Mouse (Mus musculus) midbrain, embryonic 14.5 days (tissue): ENCODE measurements at regions not wholly inside any gene's neighbourhood (a gene's known extent, or its start where the extent isn't known, plus 50 kb on each side); places are given as distances from the start of the nearest gene placed in this dataset.
A peak's percentile ranks its signal among the peaks of the same experiment; 100 is the strongest.

Experiments used
- ATAC-seq: fragments of 200-750 bp; cut with Nextera tagmentation; 2 replicates; pipeline ENCODE4 v1.8.0; 2017; ENCODE audit warnings: moderate number of reproducible peaks, moderate library complexity; ENCODE audit not compliant: low FRiP score, low TSS enrichment
- DNase-seq: peaks from one replicate; pipeline ENCODE4 v3.0.0-alpha.2; 2015
- H3K27ac ChIP-seq: fragments of 300-500 bp; sonication (generic); replicated peaks from 2 replicates; pipeline ENCODE4 v1.5.1; 2014; ENCODE audit warnings: mild to moderate bottlenecking, low read depth, low read length, moderate library complexity
- H3K27me3 ChIP-seq: fragments of 300-500 bp; sonication (generic); 2 replicates; pipeline ENCODE4 v1.6.1; 2014; ENCODE audit warnings: low read length, control low read depth, mixed read lengths; ENCODE audit not compliant: control insufficient read depth, insufficient read depth
- H3K36me3 ChIP-seq: fragments of 300-500 bp; sonication (generic); 2 replicates; pipeline ENCODE4 v1.6.1; 2014; ENCODE audit warnings: low read length, control low read depth; ENCODE audit not compliant: control insufficient read depth, insufficient read depth
- H3K4me1 ChIP-seq: fragments of 300-500 bp; sonication (generic); 2 replicates; pipeline ENCODE4 v1.6.1; 2014; ENCODE audit warnings: mild to moderate bottlenecking, antibody characterized with exemption, low read length, control low read depth; ENCODE audit not compliant: control insufficient read depth, insufficient read depth
- H3K4me2 ChIP-seq: fragments of 300-500 bp; sonication (generic); 2 replicates; pipeline ENCODE4 v1.6.1; 2014; ENCODE audit warnings: mild to moderate bottlenecking, low read length, moderate library complexity
- H3K4me3 ChIP-seq: fragments of 300-500 bp; sonication (generic); replicated peaks from 2 replicates; pipeline ENCODE4 v1.5.1; 2014; ENCODE audit warnings: low read depth, low read length
- H3K9ac ChIP-seq: fragments of 300-500 bp; sonication (generic); replicated peaks from 2 replicates; pipeline ENCODE4 v1.6.1; 2014; ENCODE audit warnings: mild to moderate bottlenecking, low read length, moderate library complexity
- H3K9me3 ChIP-seq: fragments of 300-500 bp; sonication (generic); 2 replicates; pipeline ENCODE4 v1.6.1; 2016; ENCODE audit warnings: low read length, control low read depth, mixed read lengths; ENCODE audit not compliant: control insufficient read depth
- WGBS: fragments of 180-500 bp; shearing (Covaris S2); extraction: QIAGEN DNeasy Blood & Tissue Kit; methylation state at CpG from one replicate; pipeline ENCODE4 v1.1.7; 2014; 5-methylcytosine and 5-hydroxymethylcytosine counted together

DNA sequence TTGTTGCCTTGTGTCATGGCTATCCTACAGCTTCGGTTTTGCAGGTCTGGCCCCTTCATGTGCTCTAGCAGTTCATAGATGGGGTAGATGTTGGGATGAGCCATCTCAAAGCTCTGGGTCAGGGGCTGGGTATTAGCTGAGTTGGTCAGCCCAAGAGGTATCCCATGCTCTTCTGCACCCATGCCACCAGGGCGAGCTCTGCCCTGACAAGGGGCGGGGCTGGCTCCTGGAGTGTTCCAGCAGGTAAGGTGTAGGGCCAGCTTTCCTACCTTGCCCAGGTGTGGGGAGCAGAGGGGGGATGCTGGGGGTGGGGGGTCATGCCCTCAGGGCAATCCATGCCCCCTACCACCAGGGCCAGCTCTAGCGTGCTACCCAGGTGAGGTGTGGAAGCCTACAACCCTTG lies 91.0 kb downstream of the Xrcc2 start:
- DNase-seq (no peak), ATAC-seq (no peak)
- Histone ChIP-seq H3K36me3 (no peaks in the 10 kb centered on the region), H3K27me3 (no peaks in the 10 kb centered on the region), H3K9me3 (no peaks in the 10 kb centered on the region), H3K9ac (no peak overlapping the region), H3K27ac (no peak overlapping the region), H3K4me3 (no peak overlapping the region), H3K4me1 (no peaks in the 10 kb centered on the region), H3K4me2 (no peak overlapping the region)
- WGBS: 90% methylated on average over 4 of the region's 4 CpGs

DNA sequence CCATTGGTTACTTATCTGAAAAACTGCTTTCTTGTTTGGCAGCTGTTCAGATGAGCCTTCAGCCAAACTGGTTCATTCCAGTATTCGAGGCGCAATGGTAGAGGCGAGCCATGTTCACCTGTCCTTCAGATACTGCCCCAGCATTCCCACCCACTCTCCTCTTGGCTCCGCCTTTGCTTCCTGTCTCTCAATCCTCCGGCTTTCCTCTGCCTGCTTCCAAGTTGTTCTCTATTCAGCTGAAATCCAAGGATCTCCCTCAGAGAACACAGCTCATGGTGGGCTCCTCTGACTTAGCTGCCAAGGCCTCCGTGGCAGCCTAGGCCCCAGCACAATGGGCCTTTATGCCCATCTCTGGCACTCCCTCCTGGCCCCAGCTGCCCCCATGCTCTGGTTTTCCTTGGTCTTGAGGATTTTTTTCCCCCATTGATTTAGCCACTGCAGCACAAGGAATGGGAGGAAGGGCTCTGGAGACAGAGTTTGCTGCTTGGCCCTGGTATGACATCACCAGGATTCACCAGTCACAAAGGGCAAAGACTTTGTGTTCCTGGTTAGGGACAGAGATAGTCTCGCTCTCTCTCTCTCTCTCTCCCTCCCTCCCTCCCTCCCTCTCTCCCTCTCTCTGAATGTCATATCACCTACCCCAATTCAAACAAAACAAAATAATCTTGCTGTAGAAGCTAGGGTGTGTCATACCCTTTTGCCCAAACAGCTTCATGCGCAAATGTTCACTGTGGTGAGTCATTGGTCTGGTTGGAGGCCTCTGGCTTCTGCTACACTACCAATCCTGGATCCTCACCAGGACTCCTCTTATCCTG lies 91.6 kb downstream of the Xrcc2 start:
- Histone ChIP-seq H3K4me3 (no peak overlapping the region), H3K4me2 (no peak overlapping the region), H3K27me3 (no peaks in the 10 kb centered on the region), H3K9ac (no peak overlapping the region), H3K9me3 (no peaks in the 10 kb centered on the region), H3K36me3 (no peaks in the 10 kb centered on the region), H3K4me1 (no peaks in the 10 kb centered on the region), H3K27ac (0 out of 2 replicates have a peak overlapping the region, but pooled peaks have one; percentile 13)
- DNase-seq: peak; percentile 46
- peak; percentile 40; the same call in 1 of the 2 replicates for ATAC-seq
- 80% methylated on average over 8 of the region's 8 CpGs for WGBS

- H3K9ac ChIP-seq: no peak overlapping the region
- H3K36me3 ChIP-seq: no peaks in the 10 kb centered on the region
- no peaks in the 10 kb centered on the region for H3K9me3 ChIP-seq
- H3K27ac ChIP-seq: no peak overlapping the region
- ATAC-seq: no peak
- WGBS: 81% methylated on average over 9 of the region's 9 CpGs
- no peak overlapping the region for H3K4me3 ChIP-seq
- H3K27me3 ChIP-seq: no peaks in the 10 kb centered on the region
- no peak for DNase-seq
- H3K4me2 ChIP-seq: no peak overlapping the region
- H3K4me1 ChIP-seq: no peaks in the 10 kb centered on the region
Measured at GRCm38 (mm10) chr5:25612036-25612705, 93.5 kb downstream of the Xrcc2 start.

GRCm38 (mm10) chr5:25609911-25610310 lies 94.0 kb downstream of the Cct8l1 start:
- H3K27me3 ChIP-seq: no peaks in the 10 kb centered on the region
- H3K4me3 ChIP-seq: no peak overlapping the region
- 7% methylated on average over 9 of the region's 9 CpGs for WGBS
- ATAC-seq (no peak; the same call in 1 of the 2 replicates), DNase-seq (peak; percentile 73)
- H3K4me1 ChIP-seq: no peaks in the 10 kb centered on the region
- no peak overlapping the region for H3K9ac ChIP-seq
- H3K27ac ChIP-seq: no peak overlapping the region; the same call in 1 of the 2 replicates
- no peaks in the 10 kb centered on the region for H3K9me3 ChIP-seq
- H3K36me3 ChIP-seq: no peaks in the 10 kb centered on the region
- no peak overlapping the region for H3K4me2 ChIP-seq

GRCm38 (mm10) chr5:25602123-25602522 lies 86.3 kb downstream of the Cct8l1 start:
- H3K4me1 ChIP-seq: no peaks in the 10 kb centered on the region
- no peak overlapping the region for H3K9ac ChIP-seq
- WGBS: 65% methylated on average over 2 of the region's 2 CpGs
- H3K27ac ChIP-seq: no peak overlapping the region
- no peak overlapping the region for H3K4me3 ChIP-seq
- H3K27me3 ChIP-seq: no peaks in the 10 kb centered on the region
- no peak overlapping the region for H3K4me2 ChIP-seq
- DNase-seq (no peak), ATAC-seq (no peak)
- H3K36me3 ChIP-seq: no peaks in the 10 kb centered on the region
- no peaks in the 10 kb centered on the region for H3K9me3 ChIP-seq

DNA sequence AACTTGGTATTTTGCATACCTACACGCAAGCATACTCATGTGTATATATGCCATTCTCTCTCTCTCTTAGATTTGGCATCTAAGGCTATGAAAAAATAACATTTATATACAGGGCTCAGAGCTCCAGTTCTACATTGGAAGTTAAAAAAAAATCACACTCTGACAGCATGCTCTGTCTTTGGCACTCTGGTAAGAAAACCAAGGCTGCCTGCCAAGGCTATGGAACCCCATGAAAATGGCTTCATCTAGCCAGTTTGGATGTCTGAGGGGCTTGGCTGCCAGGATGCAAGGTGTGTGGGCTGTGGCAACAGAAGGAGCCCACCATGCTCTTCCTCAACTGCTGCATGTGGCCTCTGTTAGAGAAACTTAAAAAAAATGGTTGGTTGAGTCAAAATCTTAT lies 83.5 kb downstream of the Cct8l1 start:
- Histone ChIP-seq H3K9me3 (no peaks in the 10 kb centered on the region), H3K27ac (no peak overlapping the region), H3K4me1 (no peaks in the 10 kb centered on the region), H3K4me2 (no peak overlapping the region), H3K36me3 (no peaks in the 10 kb centered on the region), H3K9ac (no peak overlapping the region), H3K4me3 (no peak overlapping the region), H3K27me3 (no peaks in the 10 kb centered on the region)
- DNase-seq (no peak), ATAC-seq (no peak)
- 88% methylated on average over 1 of the region's 1 CpGs for WGBS

GRCm38 (mm10) chr5:25597786-25598185 lies 81.9 kb downstream of the Cct8l1 start:
- no peak for DNase-seq
- Histone ChIP-seq H3K27me3 (no peaks in the 10 kb centered on the region), H3K9ac (no peak overlapping the region), H3K27ac (no peak overlapping the region), H3K36me3 (no peaks in the 10 kb centered on the region), H3K4me1 (no peaks in the 10 kb centered on the region), H3K4me3 (no peak overlapping the region), H3K9me3 (no peaks in the 10 kb centered on the region), H3K4me2 (no peak overlapping the region)
- 97% methylated on average over 6 of the region's 6 CpGs for WGBS
- ATAC-seq: no peak

- H3K4me1 ChIP-seq: no peaks in the 10 kb centered on the region
- no peak overlapping the region for H3K4me3 ChIP-seq
- H3K4me2 ChIP-seq: no peak overlapping the region
- no peaks in the 10 kb centered on the region for H3K36me3 ChIP-seq
- ATAC-seq (no peak), DNase-seq (no peak)
- H3K9me3 ChIP-seq: no peaks in the 10 kb centered on the region
- no peak overlapping the region for H3K9ac ChIP-seq
- no peak overlapping the region for H3K27ac ChIP-seq
- H3K27me3 ChIP-seq: no peaks in the 10 kb centered on the region
Measured at GRCm38 (mm10) chr5:25591709-25592108, 75.8 kb downstream of the Cct8l1 start.
